Mouse (Mus musculus): ENCODE measurements at regions not wholly inside any gene's neighbourhood (a gene's known extent, or its start where the extent isn't known, plus 50 kb on each side); places are given as distances from the start of the nearest gene placed in this dataset.

- no peak for ATAC-seq (ENCODE audit: low FRiP score)
- H3K27ac ChIP-seq: no peak overlapping the region
Measured at GRCm38 (mm10) chr4:140297912-140298620, 51.5 kb upstream of the Igsf21 start.

More at GRCm38 (mm10) chr4:140297912-140298620, 51.5 kb upstream of the Igsf21 start:
- H3K36me3 ChIP-seq: no peaks in the 10 kb centered on the region
- no peak overlapping the region for H3K4me3 ChIP-seq
- 66% methylated on average over 18 of the region's 18 CpGs for WGBS
- 0 out of 2 replicates have a peak overlapping the region, but pooled peaks have one; percentile 10 for H3K4me2 ChIP-seq
- no peaks in the 10 kb centered on the region for H3K9me3 ChIP-seq
- peaks cover 11% of the 10 kb centered on the region; the same call in 1 of the 2 replicates for H3K4me1 ChIP-seq (replicated peaks)
- H3K9ac ChIP-seq: peak overlapping the region; percentile 53; the same call in 1 of the 2 replicates
- 0 out of 2 replicates have a peak, but pooled peaks cover 7% of the 10 kb centered on the region for H3K27me3 ChIP-seq
